Mouse (Mus musculus): Measurements from ENCODE around the gene Ankrd42. TPM values are rescaled to one million over a fixed set of nuclear protein-coding genes. Genes with fewer than 3 reads are reported as not detected.

Gene Ankrd42
- polyA plus RNA-seq, 1 experiment from 2014 or later: 7.2 TPM

GRCm38 (mm10) chr7:92653329-92653728 lies 16.4 kb upstream of the Ankrd42 start:
- Histone ChIP-seq H3K4me1 (ENCODE audit: control insufficient read depth, insufficient read depth, low read length) (peaks cover 3% of the 10 kb centered on the region; the same call in 1 of the 2 replicates), H3K9me3 (ENCODE audit: control insufficient read depth, low read length) (no peaks in the 10 kb centered on the region), H3K4me3 (ENCODE audit: low read depth, low read length) (no peak overlapping the region), H3K27ac (replicated peaks; ENCODE audit: low read depth, low read length) (no peak overlapping the region), H3K27me3 (replicated peaks; ENCODE audit: control insufficient read depth, insufficient read depth, low read length) (no peaks in the 10 kb centered on the region), H3K4me2 (ENCODE audit: low read depth, low read length) (no peak overlapping the region), H3K36me3 (ENCODE audit: control insufficient read depth, insufficient read depth, low read length) (peaks cover 69% of the 10 kb centered on the region), H3K9ac (ENCODE audit: low read depth, low read length) (no peak overlapping the region)
- WGBS: 91% methylated on average over 1 of the region's 1 CpGs
- DNase-seq (ENCODE audit: low spot score) (no peak), ATAC-seq (ENCODE audit: low read depth) (no peak)

DNA sequence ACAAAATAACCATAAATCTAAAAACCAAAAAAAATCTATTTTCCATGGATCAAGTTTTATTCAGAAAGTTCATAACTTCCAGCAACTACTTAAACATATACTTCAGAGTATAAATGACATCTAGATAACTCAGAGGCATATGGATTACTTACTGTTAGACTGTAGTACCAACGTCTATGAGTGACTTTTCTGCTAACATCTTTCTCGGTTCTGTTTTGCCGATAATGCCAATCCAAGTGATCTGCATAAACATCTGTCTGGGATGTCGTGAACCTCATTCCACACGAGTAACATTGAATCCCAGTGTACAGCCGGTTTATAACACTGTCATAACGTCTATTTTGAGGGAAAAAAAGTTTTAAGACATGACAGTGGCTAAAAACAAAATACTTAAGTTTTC lies 10.8 kb upstream of the Ankrd42 start:
- Histone ChIP-seq H3K36me3 (ENCODE audit: control insufficient read depth, insufficient read depth, low read length) (peaks cover 66% of the 10 kb centered on the region), H3K4me2 (ENCODE audit: low read depth, low read length) (no peak overlapping the region), H3K27ac (replicated peaks; ENCODE audit: low read depth, low read length) (no peak overlapping the region), H3K4me1 (ENCODE audit: control insufficient read depth, insufficient read depth, low read length) (no peaks in the 10 kb centered on the region), H3K4me3 (ENCODE audit: low read depth, low read length) (no peak overlapping the region), H3K9ac (ENCODE audit: low read depth, low read length) (no peak overlapping the region), H3K27me3 (replicated peaks; ENCODE audit: control insufficient read depth, insufficient read depth, low read length) (no peaks in the 10 kb centered on the region), H3K9me3 (ENCODE audit: control insufficient read depth, low read length) (no peaks in the 10 kb centered on the region)
- ATAC-seq (ENCODE audit: low read depth) (no peak), DNase-seq (ENCODE audit: low spot score) (no peak)
- 89% methylated on average over 7 of the region's 7 CpGs for WGBS

- Histone ChIP-seq H3K9ac (ENCODE audit: low read depth, low read length) (no peak overlapping the region), H3K4me2 (ENCODE audit: low read depth, low read length) (no peak overlapping the region), H3K4me3 (ENCODE audit: low read depth, low read length) (no peak overlapping the region), H3K27ac (replicated peaks; ENCODE audit: low read depth, low read length) (no peak overlapping the region), H3K27me3 (replicated peaks; ENCODE audit: control insufficient read depth, insufficient read depth, low read length) (no peaks in the 10 kb centered on the region), H3K9me3 (ENCODE audit: control insufficient read depth, low read length) (no peaks in the 10 kb centered on the region), H3K36me3 (ENCODE audit: control insufficient read depth, insufficient read depth, low read length) (peaks cover 59% of the 10 kb centered on the region), H3K4me1 (ENCODE audit: control insufficient read depth, insufficient read depth, low read length) (peaks cover 4% of the 10 kb centered on the region; the same call in 1 of the 2 replicates)
- DNase-seq (ENCODE audit: low spot score) (no peak), ATAC-seq (ENCODE audit: low read depth) (no peak)
These were observed 5.4 kb upstream of the Ankrd42 start for GRCm38 (mm10) chr7:92642358-92642757.

DNA sequence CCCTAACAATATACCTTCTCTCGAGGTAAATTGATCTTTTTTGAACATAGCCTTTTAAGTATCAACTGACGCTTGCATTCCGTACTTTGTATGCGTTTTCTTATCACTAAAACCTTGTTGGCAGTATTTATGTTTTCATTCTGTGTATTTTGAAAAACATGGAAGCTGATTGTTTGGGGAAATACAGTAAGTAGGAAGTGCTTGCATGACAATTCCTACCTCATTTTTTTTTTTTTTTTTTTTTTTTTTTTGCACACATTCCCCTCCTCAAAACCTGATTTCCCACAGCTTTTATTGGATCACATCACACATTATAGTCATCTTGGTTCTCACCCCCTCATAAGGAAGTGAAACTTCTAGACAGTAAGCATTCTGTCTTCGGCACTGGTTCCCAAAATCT lies 1.1 kb upstream of the Ankrd42 start:
- H3K4me2 ChIP-seq (ENCODE audit: low read depth, low read length): peak overlapping the region; percentile 63
- H3K36me3 ChIP-seq (ENCODE audit: control insufficient read depth, insufficient read depth, low read length): peaks cover 27% of the 10 kb centered on the region
- H3K27me3 ChIP-seq (replicated peaks; ENCODE audit: control insufficient read depth, insufficient read depth, low read length): no peaks in the 10 kb centered on the region
- DNase-seq (ENCODE audit: low spot score) (no peak), ATAC-seq (ENCODE audit: low read depth) (no peak)
- peak overlapping the region; percentile 89 for H3K9ac ChIP-seq (ENCODE audit: low read depth, low read length)
- no peaks in the 10 kb centered on the region for H3K9me3 ChIP-seq (ENCODE audit: control insufficient read depth, low read length)
- peaks cover 12% of the 10 kb centered on the region for H3K4me1 ChIP-seq (ENCODE audit: control insufficient read depth, insufficient read depth, low read length)
- peak overlapping the region; percentile 85 for H3K4me3 ChIP-seq (ENCODE audit: low read depth, low read length)
- WGBS: 86% methylated on average over 5 of the region's 5 CpGs
- no peak overlapping the region for H3K27ac ChIP-seq (replicated peaks; ENCODE audit: low read depth, low read length)

DNA sequence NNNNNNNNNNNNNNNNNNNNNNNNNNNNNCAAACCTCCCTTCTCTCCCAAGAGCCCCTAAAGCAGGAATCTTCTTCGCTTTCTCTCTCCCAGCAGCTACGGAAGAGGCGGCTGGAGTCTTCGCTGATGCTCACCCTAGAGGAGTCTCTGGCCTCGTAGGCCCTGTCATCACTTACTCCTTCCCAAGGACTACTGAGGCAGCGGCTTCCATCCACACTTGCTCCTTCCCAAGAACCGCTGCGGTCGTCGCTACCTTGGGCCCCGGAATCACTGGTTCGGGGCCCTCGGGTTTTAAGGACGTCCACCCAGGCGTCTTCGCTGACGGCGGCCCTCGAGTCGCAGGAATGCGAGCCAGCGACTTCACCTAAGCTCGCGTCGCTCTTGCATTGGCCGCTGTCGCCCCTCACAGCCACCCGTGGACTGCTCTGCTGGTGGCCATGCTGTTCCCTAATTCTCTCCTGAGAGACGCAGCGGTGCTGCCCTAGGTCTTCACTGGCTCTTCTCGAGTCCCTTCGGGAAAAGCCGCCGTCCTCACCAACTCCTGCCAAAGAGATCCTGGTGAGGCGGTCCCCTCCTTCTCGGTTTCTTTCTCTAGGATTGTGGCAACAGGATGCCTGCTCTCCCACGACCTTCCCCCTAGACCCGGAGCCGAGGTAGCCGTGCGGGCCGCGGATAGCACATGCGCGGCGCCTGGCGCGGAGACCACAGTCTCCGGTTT lies 489 bp downstream of the Ankrd42 start:
- DNase-seq (ENCODE audit: low spot score) (peak; percentile 23), ATAC-seq (ENCODE audit: low read depth) (peak; percentile 74)
- Histone ChIP-seq H3K4me3 (ENCODE audit: low read depth, low read length) (peak overlapping the region; percentile 85), H3K9me3 (ENCODE audit: control insufficient read depth, low read length) (no peaks in the 10 kb centered on the region), H3K4me1 (ENCODE audit: control insufficient read depth, insufficient read depth, low read length) (peaks cover 12% of the 10 kb centered on the region), H3K9ac (ENCODE audit: low read depth, low read length) (peak overlapping the region; percentile 89), H3K27me3 (replicated peaks; ENCODE audit: control insufficient read depth, insufficient read depth, low read length) (no peaks in the 10 kb centered on the region), H3K4me2 (ENCODE audit: low read depth, low read length) (peak overlapping the region; percentile 97), H3K27ac (replicated peaks; ENCODE audit: low read depth, low read length) (no peak overlapping the region; the same call in 1 of the 2 replicates), H3K36me3 (ENCODE audit: control insufficient read depth, insufficient read depth, low read length) (peaks cover 16% of the 10 kb centered on the region)
- WGBS: 1% methylated on average over 47 of the region's 49 CpGs

DNA sequence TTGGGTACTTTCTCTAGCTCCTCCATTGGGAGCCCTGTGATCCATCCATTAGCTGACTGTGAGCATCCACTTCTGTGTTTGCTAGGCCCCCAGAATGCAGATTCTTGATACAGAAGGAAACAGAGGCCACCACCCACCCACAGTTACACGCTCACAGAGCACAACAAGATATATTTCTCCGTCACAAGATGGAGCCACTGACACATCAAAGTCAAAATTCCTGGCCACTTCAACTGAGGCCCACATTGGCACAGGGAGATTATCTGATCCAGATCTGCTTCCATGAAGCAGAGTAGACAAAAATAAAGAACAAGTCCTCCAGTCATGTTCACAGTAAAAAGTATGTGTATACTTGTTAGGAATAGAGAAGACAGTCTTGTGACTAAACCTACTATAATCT lies 6.8 kb downstream of the Ankrd42 start:
- WGBS: 24% methylated on average over 2 of the region's 2 CpGs

DNA sequence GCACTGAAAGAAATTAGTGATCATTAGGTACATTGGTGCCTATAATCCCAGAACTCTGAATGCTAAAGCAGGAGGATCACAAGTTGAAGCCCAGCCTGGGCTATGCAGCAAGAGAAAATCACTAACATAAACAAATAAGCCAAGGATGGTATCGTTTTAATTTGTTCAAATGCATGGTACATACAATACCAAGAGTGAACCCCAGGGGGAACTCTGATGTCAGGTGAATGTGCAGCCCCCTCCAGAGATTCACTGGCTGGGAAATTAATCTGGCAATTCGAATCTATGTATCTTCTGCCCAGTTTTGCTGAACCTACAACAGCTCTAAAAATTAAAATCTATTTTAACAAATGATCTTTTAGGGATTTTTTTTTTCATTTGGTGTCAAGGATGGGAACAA lies 12.5 kb downstream of the Ankrd42 start:
- Histone ChIP-seq H3K27ac (replicated peaks; ENCODE audit: low read depth, low read length) (no peak overlapping the region), H3K4me2 (ENCODE audit: low read depth, low read length) (no peak overlapping the region), H3K36me3 (ENCODE audit: control insufficient read depth, insufficient read depth, low read length) (no peaks in the 10 kb centered on the region), H3K4me3 (ENCODE audit: low read depth, low read length) (no peak overlapping the region), H3K9me3 (ENCODE audit: control insufficient read depth, low read length) (no peaks in the 10 kb centered on the region), H3K4me1 (ENCODE audit: control insufficient read depth, insufficient read depth, low read length) (no peaks in the 10 kb centered on the region), H3K27me3 (replicated peaks; ENCODE audit: control insufficient read depth, insufficient read depth, low read length) (no peaks in the 10 kb centered on the region), H3K9ac (ENCODE audit: low read depth, low read length) (no peak overlapping the region)
- ATAC-seq (ENCODE audit: low read depth) (no peak), DNase-seq (ENCODE audit: low spot score) (no peak)
- 60% methylated on average over 2 of the region's 2 CpGs for WGBS

More for the DNA sequence above, 6.8 kb downstream of the Ankrd42 start:
- Histone ChIP-seq H3K4me3 (ENCODE audit: low read depth, low read length) (no peak overlapping the region), H3K4me1 (ENCODE audit: control insufficient read depth, insufficient read depth, low read length) (no peaks in the 10 kb centered on the region), H3K4me2 (ENCODE audit: low read depth, low read length) (no peak overlapping the region), H3K9ac (ENCODE audit: low read depth, low read length) (no peak overlapping the region), H3K36me3 (ENCODE audit: control insufficient read depth, insufficient read depth, low read length) (no peaks in the 10 kb centered on the region), H3K9me3 (ENCODE audit: control insufficient read depth, low read length) (no peaks in the 10 kb centered on the region), H3K27ac (replicated peaks; ENCODE audit: low read depth, low read length) (no peak overlapping the region), H3K27me3 (replicated peaks; ENCODE audit: control insufficient read depth, insufficient read depth, low read length) (no peaks in the 10 kb centered on the region)
- ATAC-seq (ENCODE audit: low read depth): no peak
- DNase-seq (ENCODE audit: low spot score): peak; percentile 36

- H3K27me3 ChIP-seq (replicated peaks; ENCODE audit: control insufficient read depth, insufficient read depth, low read length): no peaks in the 10 kb centered on the region
- H3K4me3 ChIP-seq (ENCODE audit: low read depth, low read length): no peak overlapping the region
- no peak overlapping the region for H3K4me2 ChIP-seq (ENCODE audit: low read depth, low read length)
- DNase-seq (ENCODE audit: low spot score) (peak; percentile 44), ATAC-seq (ENCODE audit: low read depth) (peak; percentile 44; the same call in 1 of the 2 replicates)
- no peaks in the 10 kb centered on the region for H3K9me3 ChIP-seq (ENCODE audit: control insufficient read depth, low read length)
- H3K27ac ChIP-seq (replicated peaks; ENCODE audit: low read depth, low read length): no peak overlapping the region
- WGBS: 55% methylated on average over 7 of the region's 7 CpGs
- peaks cover 5% of the 10 kb centered on the region; the same call in 1 of the 2 replicates for H3K36me3 ChIP-seq (ENCODE audit: control insufficient read depth, insufficient read depth, low read length)
- H3K9ac ChIP-seq (ENCODE audit: low read depth, low read length): no peak overlapping the region
- H3K4me1 ChIP-seq (ENCODE audit: control insufficient read depth, insufficient read depth, low read length): no peaks in the 10 kb centered on the region
These were observed 26.1 kb downstream of the Ankrd42 start for GRCm38 (mm10) chr7:92610830-92611229.

- WGBS: 82% methylated on average over 7 of the region's 7 CpGs
- DNase-seq (ENCODE audit: low spot score): no peak
- no peak overlapping the region for H3K9ac ChIP-seq (ENCODE audit: low read depth, low read length)
These were observed 32.0 kb downstream of the Ankrd42 start for GRCm38 (mm10) chr7:92604961-92605360.

More at GRCm38 (mm10) chr7:92604961-92605360, 32.0 kb downstream of the Ankrd42 start:
- Histone ChIP-seq H3K4me3 (ENCODE audit: low read depth, low read length) (no peak overlapping the region), H3K27me3 (replicated peaks; ENCODE audit: control insufficient read depth, insufficient read depth, low read length) (no peaks in the 10 kb centered on the region), H3K9me3 (ENCODE audit: control insufficient read depth, low read length) (no peaks in the 10 kb centered on the region), H3K4me2 (ENCODE audit: low read depth, low read length) (no peak overlapping the region), H3K36me3 (ENCODE audit: control insufficient read depth, insufficient read depth, low read length) (peaks cover 15% of the 10 kb centered on the region), H3K27ac (replicated peaks; ENCODE audit: low read depth, low read length) (no peak overlapping the region), H3K4me1 (ENCODE audit: control insufficient read depth, insufficient read depth, low read length) (no peaks in the 10 kb centered on the region)
- no peak for ATAC-seq (ENCODE audit: low read depth)
